Mouse (Mus musculus) erythroblast, embryonic 14.5 days (primary cell): ENCODE results near the gene Prdx6b. TPM values are rescaled to one million over a fixed set of nuclear protein-coding genes. Genes with fewer than 3 reads are reported as not detected.

Experiments
- H3K27me3 ChIP-seq: 2 replicates; pipeline ENCODE4 v1.6.1; 2012; ENCODE audit warnings: inconsistent platforms; ENCODE audit not compliant: control insufficient read depth
- H3K36me3 ChIP-seq: 2 replicates; pipeline ENCODE4 v1.6.1; 2012; ENCODE audit warnings: mild to moderate bottlenecking, inconsistent platforms; ENCODE audit not compliant: control insufficient read depth
- H3K4me1 ChIP-seq: 2 replicates; pipeline ENCODE4 v1.6.1; 2012; ENCODE audit warnings: inconsistent platforms; ENCODE audit not compliant: control insufficient read depth
- H3K4me3 ChIP-seq: replicated peaks from 2 replicates; pipeline ENCODE3; 2012; ENCODE audit warnings: moderate library complexity, mild to moderate bottlenecking, inconsistent platforms
- H3K9me3 ChIP-seq: 2 replicates; pipeline ENCODE4 v1.6.1; 2012; ENCODE audit warnings: low read length, inconsistent platforms, mixed read lengths; ENCODE audit not compliant: control insufficient read depth
- GATA1 ChIP-seq: IDR thresholded peaks from 2 replicates; pipeline ENCODE4 v1.6.1; 2012; ENCODE audit warnings: low read length, inconsistent platforms, mixed read lengths
- TAL1 ChIP-seq: IDR thresholded peaks from 3 replicates; pipeline ENCODE4 v1.6.1; 2012; ENCODE audit warnings: low read length, inconsistent platforms, mixed read lengths
- polyA plus RNA-seq: library from polyadenylated mRNA; stranded (reverse); fragments of >175 nt; gene quantifications from 2 replicates; pipeline ENCODE4 v1.2.3, GENCODE M21; 2012

Gene Prdx6b
- polyA plus RNA-seq, result 0.07 TPM in 1 of 2 replicates, not detected in the other

GRCm38 (mm10) chr2:80292172-80292571 lies at the start of gene Prdx6b:
Gene Prdx6b (plus strand): TSS chr2:80292472.
- Histone ChIP-seq H3K36me3 (no peaks in the 10 kb centered on the region), H3K9me3 (no peaks in the 10 kb centered on the region), H3K27me3 (no peaks in the 10 kb centered on the region), H3K4me1 (no peaks in the 10 kb centered on the region), H3K4me3 (no peak within 1 kb of the TSS)
- TF ChIP-seq TAL1 (no peak), GATA1 (no peak)

GRCm38 (mm10) chr2:80247466-80247865 lies 44.8 kb upstream of the Prdx6b start:
- H3K4me1 ChIP-seq, result no peaks in the 10 kb centered on the region
- TF ChIP-seq GATA1 (no peak), TAL1 (no peak)

GRCm38 (mm10) chr2:80247868-80248267 lies 44.4 kb upstream of the Prdx6b start:
- no peaks in the 10 kb centered on the region for H3K4me1 ChIP-seq
- no peak for TF ChIP-seq TAL1
- no peak for TF ChIP-seq GATA1
- no peaks in the 10 kb centered on the region for H3K36me3 ChIP-seq
- no peaks in the 10 kb centered on the region for H3K9me3 ChIP-seq
- H3K4me3 ChIP-seq, result no peak overlapping the region
- H3K27me3 ChIP-seq, result no peaks in the 10 kb centered on the region

More at GRCm38 (mm10) chr2:80247466-80247865, 44.8 kb upstream of the Prdx6b start:
- Histone ChIP-seq H3K27me3 (no peaks in the 10 kb centered on the region), H3K36me3 (no peaks in the 10 kb centered on the region), H3K9me3 (no peaks in the 10 kb centered on the region), H3K4me3 (no peak overlapping the region)

GRCm38 (mm10) chr2:80259888-80260672 lies 32.2 kb upstream of the Prdx6b start:
- TF ChIP-seq GATA1 (no peak), TAL1 (no peak)
- Histone ChIP-seq H3K9me3 (peaks cover 2% of the 10 kb centered on the region; the same call in 1 of the 2 replicates), H3K4me1 (no peaks in the 10 kb centered on the region), H3K4me3 (no peak overlapping the region), H3K27me3 (no peaks in the 10 kb centered on the region), H3K36me3 (no peaks in the 10 kb centered on the region)

- Histone ChIP-seq H3K27me3 (no peaks in the 10 kb centered on the region), H3K9me3 (peaks cover 2% of the 10 kb centered on the region; the same call in 1 of the 2 replicates), H3K4me1 (no peaks in the 10 kb centered on the region), H3K4me3 (no peak overlapping the region), H3K36me3 (no peaks in the 10 kb centered on the region)
- no peak for TF ChIP-seq GATA1
- TF ChIP-seq TAL1, result no peak
Observed at GRCm38 (mm10) chr2:80266894-80267293, 25.4 kb upstream of the Prdx6b start.

GRCm38 (mm10) chr2:80268053-80268452 lies 24.2 kb upstream of the Prdx6b start:
- H3K36me3 ChIP-seq, result no peaks in the 10 kb centered on the region
- TF ChIP-seq TAL1 (no peak), GATA1 (no peak)
- no peaks in the 10 kb centered on the region for H3K27me3 ChIP-seq
- no peaks in the 10 kb centered on the region for H3K4me1 ChIP-seq
- peaks cover 2% of the 10 kb centered on the region; the same call in 1 of the 2 replicates for H3K9me3 ChIP-seq
- no peak overlapping the region for H3K4me3 ChIP-seq

GRCm38 (mm10) chr2:80271431-80271830 lies 20.8 kb upstream of the Prdx6b start:
- no peak for TF ChIP-seq TAL1
- no peak for TF ChIP-seq GATA1
- Histone ChIP-seq H3K36me3 (no peaks in the 10 kb centered on the region), H3K4me3 (no peak overlapping the region), H3K4me1 (no peaks in the 10 kb centered on the region), H3K27me3 (no peaks in the 10 kb centered on the region), H3K9me3 (no peaks in the 10 kb centered on the region)

- H3K27me3 ChIP-seq, result no peaks in the 10 kb centered on the region
- no peak overlapping the region for H3K4me3 ChIP-seq
- no peaks in the 10 kb centered on the region for H3K9me3 ChIP-seq
- H3K4me1 ChIP-seq, result no peaks in the 10 kb centered on the region
- no peak for TF ChIP-seq TAL1
- TF ChIP-seq GATA1, result no peak
- H3K36me3 ChIP-seq, result no peaks in the 10 kb centered on the region
Observed at GRCm38 (mm10) chr2:80273038-80273437, 19.2 kb upstream of the Prdx6b start.

GRCm38 (mm10) chr2:80273763-80274162 lies 18.5 kb upstream of the Prdx6b start:
- TF ChIP-seq TAL1 (no peak), GATA1 (no peak)
- Histone ChIP-seq H3K4me3 (no peak overlapping the region), H3K36me3 (no peaks in the 10 kb centered on the region), H3K27me3 (no peaks in the 10 kb centered on the region), H3K9me3 (no peaks in the 10 kb centered on the region), H3K4me1 (no peaks in the 10 kb centered on the region)
